Mouse (Mus musculus): ENCODE results near the gene Cd177. TPM values are rescaled to one million over a fixed set of nuclear protein-coding genes. Genes with fewer than 3 reads are reported as not detected.

Gene Cd177
- total RNA-seq (2023), result 0.19 to 0.55 TPM (median 0.33 TPM) in 3 of 4 replicates, not detected in the other

DNA sequence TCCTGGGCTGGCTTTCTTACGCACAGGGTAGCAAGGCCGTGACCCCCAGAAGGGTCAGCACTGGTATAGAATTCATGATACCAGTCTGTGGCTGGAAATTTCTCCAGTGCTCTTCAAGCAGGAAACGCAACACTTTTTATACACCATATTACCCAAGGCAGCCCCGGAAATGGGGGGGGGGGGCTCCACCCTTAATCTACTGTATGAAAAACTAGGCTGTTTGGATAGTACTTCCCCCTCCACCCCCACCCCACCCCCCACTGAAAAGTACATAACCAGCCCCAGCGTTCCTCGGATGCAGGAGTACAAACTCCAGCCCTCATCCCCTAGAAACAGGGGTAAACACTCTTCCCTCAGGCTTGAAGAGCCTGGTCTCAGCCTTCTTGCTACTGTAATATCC lies at the start of gene Cd177:
Gene Cd177, minus strand, starts transcription at position 101 of the 400 bp plus-strand sequence.

DNA sequence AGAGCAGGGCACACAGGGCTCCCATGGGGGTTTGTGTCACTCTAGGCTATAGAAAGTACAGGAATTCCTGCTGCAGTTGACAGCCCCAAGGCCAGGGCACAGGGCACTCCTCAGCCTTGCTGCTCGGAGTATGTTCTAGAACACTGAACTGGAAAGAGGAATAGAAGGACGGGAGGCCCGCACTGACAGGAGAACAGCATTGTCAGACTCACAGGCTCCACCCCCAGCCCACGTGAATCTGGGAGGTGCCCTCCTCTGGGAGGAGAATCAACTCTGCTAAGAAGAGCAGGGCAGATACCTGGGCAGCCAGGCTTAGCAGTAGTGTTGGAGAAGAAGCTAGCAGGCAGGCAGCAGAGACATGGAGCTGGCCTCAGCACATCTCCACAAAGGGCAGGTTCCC lies 16.8 kb upstream of the Cd177 start, which contains the start of gene Ceacam10:
Gene Ceacam10, plus strand, starts transcription at position 289 of the 400 bp plus-strand sequence.

DNA sequence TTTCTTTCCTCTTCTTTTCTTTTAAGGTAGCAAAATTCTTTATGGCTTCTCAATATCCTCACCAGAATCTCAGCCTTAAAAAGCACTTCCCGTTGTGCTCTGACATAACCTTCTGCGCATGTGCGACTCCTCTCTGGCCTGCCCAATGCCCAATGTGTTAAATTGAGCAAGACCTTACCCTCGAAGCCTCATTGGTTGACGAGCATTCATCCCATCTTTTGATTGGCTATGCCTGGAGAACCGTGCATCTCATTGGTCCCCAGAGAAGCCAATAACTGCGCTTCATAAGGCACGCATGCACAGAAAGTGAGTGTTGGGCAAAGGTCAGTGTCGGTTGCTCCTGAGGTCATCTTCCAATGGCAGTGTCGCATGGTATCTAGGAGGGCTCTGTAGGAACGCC lies 33.3 kb downstream of the Cd177 start, which contains the start of gene Gm4763:
Gene Gm4763, minus strand, starts transcription at position 101 of the 400 bp plus-strand sequence.

DNA sequence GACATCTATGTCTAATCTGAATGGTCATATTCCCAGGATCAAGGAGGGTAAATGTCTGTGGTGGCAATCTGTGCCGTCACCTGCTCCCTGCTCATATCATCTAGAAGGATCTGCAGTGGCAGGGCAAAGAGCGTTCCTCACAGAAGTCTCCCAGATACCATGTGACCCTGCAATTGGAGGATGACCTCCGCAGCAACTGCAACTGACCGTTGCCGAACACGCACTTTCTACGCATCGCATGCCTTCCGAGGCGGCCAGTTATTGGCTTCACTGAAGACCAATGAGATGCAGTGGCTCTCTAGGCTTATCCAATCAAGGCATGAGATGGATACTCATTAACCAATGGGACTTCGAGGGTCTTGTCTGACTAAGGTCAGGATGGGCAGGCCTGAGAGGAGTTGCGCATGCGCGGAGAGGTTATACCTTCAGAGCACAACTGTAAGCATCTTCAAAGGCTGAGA lies 51.2 kb downstream of the Cd177 start, which contains the start of gene BC049730:
Gene BC049730, plus strand, starts transcription at position 411 of the 461 bp plus-strand sequence.

Other genes with a start within 250 kb of the Cd177 start
- not detected in 4 replicates for gene AC161166.1, start 247.9 kb downstream of the Cd177 start, total RNA-seq (2023)
- gene Irgq, start 229.6 kb downstream of the Cd177 start, total RNA-seq (2023), result 21.1 to 23.8 TPM (median 22.9 TPM) in 4 replicates
- 0.95 TPM in 1 of 4 replicates, not detected in the others for gene Pinlyp, start 214.2 kb downstream of the Cd177 start, total RNA-seq (2023)
- gene Xrcc1, start 214.0 kb downstream of the Cd177 start, total RNA-seq (2023), result 82.6 to 95.2 TPM (median 89.3 TPM) in 4 replicates
- 8.6 to 10.6 TPM (median 10.1 TPM) in 4 replicates for gene Ethe1, start 172.8 kb downstream of the Cd177 start, total RNA-seq (2023)
- gene Zfp575, start 172.7 kb downstream of the Cd177 start, total RNA-seq (2023), result not detected in 4 replicates
- gene Phldb3, start 149.5 kb downstream of the Cd177 start, total RNA-seq (2023), result 25.2 to 27.4 TPM (median 25.6 TPM) in 4 replicates
- gene Lypd3, start 123.8 kb downstream of the Cd177 start, total RNA-seq (2023), result 0.36 to 0.70 TPM (median 0.58 TPM) in 3 of 4 replicates, not detected in the other
- gene Tex101, start 83.6 kb downstream of the Cd177 start, total RNA-seq (2023), result not detected in 4 replicates
- not detected in 4 replicates for gene BC049730, start 51.1 kb downstream of the Cd177 start, total RNA-seq (2023)
- gene Gm4763, start 33.4 kb downstream of the Cd177 start, total RNA-seq (2023), result not detected in 4 replicates
- not detected in 4 replicates for gene Ceacam10, start 16.9 kb upstream of the Cd177 start, total RNA-seq (2023)
- gene Gm9844, start 101.9 kb upstream of the Cd177 start, total RNA-seq (2023), result 2.1 to 3.0 TPM in 2 of 4 replicates, not detected in the others
- not detected in 4 replicates for gene Lypd4, start 109.6 kb upstream of the Cd177 start, total RNA-seq (2023)
- gene Dmrtc2, start 109.7 kb upstream of the Cd177 start, total RNA-seq (2023), result not detected in 4 replicates
- gene Rps19, start 124.1 kb upstream of the Cd177 start, total RNA-seq (2023), result 2,598 to 2,748 TPM (median 2,653 TPM) in 4 replicates
- gene Cd79a, start 137.1 kb upstream of the Cd177 start, total RNA-seq (2023), result 1,659 to 1,744 TPM (median 1,696 TPM) in 4 replicates
- 1,204 to 1,300 TPM (median 1,213 TPM) in 4 replicates for gene Arhgef1, start 142.6 kb upstream of the Cd177 start, total RNA-seq (2023)
- gene Gm4881, start 184.2 kb upstream of the Cd177 start, total RNA-seq (2023), result not detected in 4 replicates
- gene Rabac1, start 212.4 kb upstream of the Cd177 start, total RNA-seq (2023), result 169 to 194 TPM (median 186 TPM) in 4 replicates
- gene Atp1a3, start 245.6 kb upstream of the Cd177 start, total RNA-seq (2023), result 0.39 to 0.54 TPM (median 0.50 TPM) in 3 of 4 replicates, not detected in the other

Measured in B cell, adult 62 days (primary cell).